Mouse (Mus musculus) olfactory bulb, adult 2 months (tissue): ENCODE measurements around the gene Tinagl1.

Experiments
- CTCF ChIP-seq: fragments of 200-500 bp; IDR thresholded peaks from 2 replicates; pipeline ENCODE4 v1.5.1; 2012; ENCODE audit warnings: low read depth, mild to moderate bottlenecking, low read length, moderate library complexity; ENCODE audit not compliant: insufficient read depth
- POLR2A ChIP-seq: fragments of 200-500 bp; IDR thresholded peaks from 2 replicates; pipeline ENCODE4 v1.6.1; 2012; ENCODE audit warnings: mild to moderate bottlenecking, low read depth, low read length, moderate library complexity; ENCODE audit not compliant: insufficient read depth

DNA sequence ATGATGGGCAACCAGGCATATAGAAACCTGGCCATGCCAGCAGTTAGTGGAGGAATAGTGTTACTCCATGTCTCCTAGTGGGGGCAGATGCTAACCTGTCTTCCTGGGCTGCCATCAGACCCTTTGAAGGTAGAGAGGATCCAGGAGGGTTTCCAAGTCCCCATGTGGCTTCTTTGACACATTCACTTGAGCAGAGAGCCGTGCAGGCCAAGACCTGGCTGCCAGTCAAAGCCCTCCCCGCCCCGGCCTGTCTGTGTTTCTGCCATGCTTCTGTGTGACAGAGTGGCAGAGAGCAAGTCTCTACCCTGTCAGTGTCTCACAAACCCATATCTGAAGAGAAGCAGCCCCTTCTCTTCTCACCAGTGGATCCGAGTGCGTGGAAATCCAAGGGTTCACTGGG, 9.0 kb upstream of the Tinagl1 start:
- no peak for TF ChIP-seq CTCF
- TF ChIP-seq POLR2A = no peak
